9 mouse cellular contexts compared by ENCODE assay signal in genomic region chr15:27625014-27625889, GRCm38 (mm10). TPM values are rescaled to one million over a fixed set of nuclear protein-coding genes. Genes with fewer than 3 reads are reported as not detected.
DNase-seq lines count a peak whose midpoint lies in the region; ATAC-seq and TF ChIP-seq lines count a peak whose summit lies in the region.
"Had no signal": no experiment of that assay in that cellular context is flagged by ENCODE, and none has a peak within 500 bp of the region (broad histone marks: within the 10 kb centered on the region; RNA-seq: fewer than 3 reads in every experiment).

No protein-coding gene starts in this region.

- H3K27me3 ChIP-seq in liver, adult 2 months (ENCODE audit: control insufficient read depth, insufficient read depth, low read length): no peaks in the 10 kb centered on the region
- H3K27me3 ChIP-seq in heart, postnatal 0 days (ENCODE audit: control insufficient read depth, insufficient read depth, low read length): no peaks in the 10 kb centered on the region
- no peaks in the 10 kb centered on the region for H3K27me3 ChIP-seq in small intestine, adult 2 months (ENCODE audit: control insufficient read depth, insufficient read depth, low read length)
- H3K27me3 ChIP-seq: limb, embryonic 12.5 days; neural tube, embryonic 13.5 days had no signal

- peak overlapping the region; percentile 23 for H3K9ac ChIP-seq in liver, adult 2 months (ENCODE audit: low read depth, low read length)
- 0 out of 2 replicates have a peak overlapping the region, but pooled peaks have one; percentile 12 for H3K9ac ChIP-seq in heart, postnatal 0 days (replicated peaks; ENCODE audit: low read depth, low read length)
- H3K9ac ChIP-seq: limb, embryonic 12.5 days; neural tube, embryonic 13.5 days had no signal

- peaks cover 16% of the 10 kb centered on the region for H3K36me3 ChIP-seq in liver, adult 2 months (ENCODE audit: control insufficient read depth, insufficient read depth, low read length)
- H3K36me3 ChIP-seq in heart, postnatal 0 days (replicated peaks; ENCODE audit: control insufficient read depth, insufficient read depth, low read length): peaks cover 31% of the 10 kb centered on the region
- H3K36me3 ChIP-seq in small intestine, adult 2 months (ENCODE audit: control insufficient read depth, insufficient read depth, low read length): peaks cover 15% of the 10 kb centered on the region

- H3K79me2 ChIP-seq in liver, adult 2 months (ENCODE audit: control insufficient read depth, insufficient read depth, low read length): peaks cover 40% of the 10 kb centered on the region

- ATAC-seq in heart, postnatal 0 days (ENCODE audit: insufficient read depth, low read depth): peak; percentile 29; the same call in 1 of the 2 replicates

- no peak overlapping the region for H3K4me2 ChIP-seq in heart, postnatal 0 days (ENCODE audit: low read depth, low read length)
- H3K4me2 ChIP-seq: limb, embryonic 12.5 days; neural tube, embryonic 13.5 days had no signal

- DNase-seq in liver, adult 2 months (ENCODE audit: extremely low read depth, low read depth, low spot score): peak; percentile 65
- DNase-seq in liver: no peak
- DNase-seq in heart, postnatal 0 days (ENCODE audit: low spot score): no peak
- no peak for DNase-seq in urinary bladder, adult 18-20 months (ENCODE audit: low spot score in 2 of 2)
- DNase-seq in urinary bladder, postnatal 14 days (ENCODE audit: low spot score): no peak

- no peak overlapping the region for H3K4me3 ChIP-seq in liver, adult 2 months (ENCODE audit: insufficient read depth, low read depth, low read length)
- peak overlapping the region; percentile 35 for H3K4me3 ChIP-seq in bone marrow macrophage, adult 2 months (ENCODE audit: insufficient read depth, low read length)
- H3K4me3 ChIP-seq in heart, postnatal 0 days (ENCODE audit: low read depth, low read length): no peak overlapping the region
- H3K4me3 ChIP-seq in small intestine, adult 2 months (ENCODE audit: low read depth, low read length): peak overlapping the region; percentile 12; the same call in 1 of the 2 replicates
- H3K4me3 ChIP-seq: limb, embryonic 12.5 days; neural tube, embryonic 13.5 days had no signal

- no peak for TF ChIP-seq CTCF in liver, adult 2 months (IDR thresholded peaks at IDR 0.05; ENCODE audit: low read depth, low read length)
- no peak for TF ChIP-seq CTCF in bone marrow macrophage, adult 2 months (IDR thresholded peaks at IDR 0.05; ENCODE audit: low read depth, low read length)
- no peak for TF ChIP-seq CTCF in heart, postnatal 0 days (IDR thresholded peaks at IDR 0.05; ENCODE audit: low read depth)
- no peak for TF ChIP-seq CTCF in small intestine, adult 2 months (IDR thresholded peaks at IDR 0.05; ENCODE audit: extremely low read depth, insufficient read length, insufficient replicate concordance, low read depth, low read length)

- peaks cover 54% of the 10 kb centered on the region for H3K4me1 ChIP-seq in liver, adult 2 months (ENCODE audit: control insufficient read depth, insufficient read depth, low read length)
- H3K4me1 ChIP-seq in bone marrow macrophage, adult 2 months (ENCODE audit: control insufficient read depth, insufficient read depth, low read length): peaks cover 62% of the 10 kb centered on the region
- H3K4me1 ChIP-seq in heart, postnatal 0 days (ENCODE audit: control insufficient read depth, insufficient read depth): peaks cover 58% of the 10 kb centered on the region
- H3K4me1 ChIP-seq in small intestine, adult 2 months (ENCODE audit: control insufficient read depth, insufficient read depth, insufficient read length, low read length): peaks cover 14% of the 10 kb centered on the region; the same call in 1 of the 2 replicates

- H3K9me3 ChIP-seq in heart, postnatal 0 days (replicated peaks; ENCODE audit: control insufficient read depth, low read length): no peaks in the 10 kb centered on the region
- H3K9me3 ChIP-seq: limb, embryonic 12.5 days; neural tube, embryonic 13.5 days had no signal

- TF ChIP-seq POLR2A in liver, adult 2 months (IDR thresholded peaks at IDR 0.05; ENCODE audit: extremely low read depth, insufficient read depth, low read length): no peak
- no peak for TF ChIP-seq POLR2A in bone marrow macrophage, adult 2 months (IDR thresholded peaks at IDR 0.05; ENCODE audit: borderline replicate concordance, low read depth, low read length)
- TF ChIP-seq POLR2A in small intestine, adult 2 months (IDR thresholded peaks at IDR 0.05; ENCODE audit: low read depth, low read length): no peak

- TF ChIP-seq EP300 in heart, postnatal 0 days (IDR thresholded peaks at IDR 0.05; ENCODE audit: low read depth): no peak

- H3K27ac ChIP-seq in liver, adult 2 months (replicated peaks; ENCODE audit: insufficient read depth, low read depth, low read length): peak overlapping the region; percentile 83
- peak overlapping the region; percentile 87 for H3K27ac ChIP-seq in bone marrow macrophage, adult 2 months (ENCODE audit: insufficient read depth, low read depth, low read length)
- H3K27ac ChIP-seq in heart, postnatal 0 days (ENCODE audit: low read depth): peak overlapping the region; percentile 54
- peak overlapping the region; percentile 21; the same call in 1 of the 2 replicates for H3K27ac ChIP-seq in small intestine, adult 2 months (ENCODE audit: insufficient read depth, low read depth, low read length)
- H3K27ac ChIP-seq: limb, embryonic 12.5 days; neural tube, embryonic 13.5 days had no signal

- 63% methylated on average over 13 of the region's 13 CpGs for WGBS in liver, adult 2 months
- WGBS in heart, postnatal 0 days: 66% methylated on average over 13 of the region's 13 CpGs
- WGBS in small intestine, adult 2 months: 78% methylated on average over 13 of the region's 13 CpGs

RNA-seq across cellular contexts. Expression of gene Otulin, which starts 5.2 kb away (rescaled TPM):
- total RNA-seq in liver, adult 2 months (2014; rRNA removed): 29.7 and 33.4 TPM in 2 replicates
- 49.3 and 58.0 TPM in 2 replicates for polyA plus RNA-seq in liver, adult 2 months (2012; rRNA removed)
- polyA plus RNA-seq in bone marrow macrophage, adult 2 months (2012; ENCODE audit: insufficient read depth, insufficient read length, missing spikeins): 98.6 and 100 TPM in 2 replicates
- 32.3 and 36.1 TPM in 2 replicates for total RNA-seq in heart, postnatal 0 days (2014; rRNA removed; ENCODE audit: low replicate concordance)
- polyA plus RNA-seq in heart, postnatal 0 days (2015; fragmentation: Nextera tagmentation; extraction: Ambion mirVana): 24.3 and 26.3 TPM in 2 replicates
- polyA plus RNA-seq in small intestine, adult 2 months (2012; rRNA removed): 14.4 and 31.8 TPM in 2 replicates

RNA-seq across cellular contexts. Expression of gene Otulinl, which starts 56.1 kb away (rescaled TPM):
- 2.1 and 3.4 TPM in 2 replicates for total RNA-seq in liver, adult 2 months (2014; rRNA removed)
- polyA plus RNA-seq in liver, adult 2 months (2012; rRNA removed): 0.36 and 0.78 TPM in 2 replicates
- polyA plus RNA-seq in bone marrow macrophage, adult 2 months (2012; ENCODE audit: insufficient read depth, insufficient read length, missing spikeins): 256 and 264 TPM in 2 replicates
- 0.39 and 15.3 TPM in 2 replicates for total RNA-seq in heart, postnatal 0 days (2014; rRNA removed; ENCODE audit: low replicate concordance)
- polyA plus RNA-seq in heart, postnatal 0 days (2015; fragmentation: Nextera tagmentation; extraction: Ambion mirVana): 2.3 and 3.2 TPM in 2 replicates
- 1.8 and 3.0 TPM in 2 replicates for polyA plus RNA-seq in small intestine, adult 2 months (2012; rRNA removed)

Comparison
In these comparisons a context has a peak if more than half of its experiments do, and no peak if none do; other contexts are left out.
1. H3K27ac ChIP-seq: peak in every context shown above with its lines; median percentile 87 in bone marrow macrophage, adult 2 months; 83 in liver, adult 2 months; 54 in heart, postnatal 0 days; 21 in small intestine, adult 2 months.
2. H3K4me3 ChIP-seq: peak in bone marrow macrophage, adult 2 months (single experiment) and small intestine, adult 2 months (single experiment); none in liver, adult 2 months (single experiment) and heart, postnatal 0 days (single experiment).
3. RNA of gene Otulinl, which starts 56.1 kb away (polyA plus RNA-seq): 256 to 264 TPM in bone marrow macrophage, adult 2 months; 2.3 to 3.2 TPM in heart, postnatal 0 days, 1.8 to 3.0 TPM in small intestine, adult 2 months and 0.36 to 0.78 TPM in liver, adult 2 months; every median in the first group is over 10 times any median in the second.